Mouse (Mus musculus) CH12.LX (cell line): ENCODE data around the gene Clcf1. TPM values are rescaled to one million over a fixed set of nuclear protein-coding genes. Genes with fewer than 3 reads are reported as not detected.

Source experiments
- DNase-seq: peaks from one replicate; pipeline ENCODE4 v3.0.0-alpha.2; 2013; ENCODE audit errors: extremely low read depth
- H3K27ac ChIP-seq: 2 replicates; pipeline ENCODE4 v1.5.1; 2012; ENCODE audit warnings: low read depth, mild to moderate bottlenecking, control low read depth, moderate library complexity; ENCODE audit not compliant: insufficient read depth
- H3K27me3 ChIP-seq: replicated peaks from 2 replicates; pipeline ENCODE3; 2012; ENCODE audit warnings: inconsistent platforms
- H3K36me3 ChIP-seq, 2 experiments: replicated peaks in 1 of 2; 2 replicates each; pipeline versions ENCODE3 to v1.6.1; 2012; ENCODE audit warnings: inconsistent platforms in 1 of 2, low read length in 1 of 2, mild to moderate bottlenecking in 1 of 2, mixed read lengths in 1 of 2, moderate library complexity in 1 of 2; ENCODE audit not compliant: control insufficient read depth in 1 of 2, insufficient read depth in 1 of 2
- H3K4me1 ChIP-seq, 2 experiments: 2 replicates each; pipeline ENCODE4 v1.6.1; 2012; ENCODE audit warnings: inconsistent platforms in 1 of 2, moderate library complexity in 1 of 2; ENCODE audit not compliant: insufficient read depth in 2 of 2, control insufficient read depth in 1 of 2
- H3K4me2 ChIP-seq: 2 replicates; pipeline ENCODE4 v1.6.1; 2012; ENCODE audit warnings: low read depth, mild to moderate bottlenecking, control low read depth; ENCODE audit not compliant: poor library complexity, insufficient read depth, severe bottlenecking
- H3K4me3 ChIP-seq, 3 experiments: fragments of 150-350 bp in 1 of 3; sonication (generic) in 1 of 3; replicated peaks in 1 of 3; 2 replicates each; pipeline versions ENCODE3 to v1.5.1; 2011 to 2012; ENCODE audit warnings: low read depth in 2 of 3, low read length in 2 of 3, mild to moderate bottlenecking in 2 of 3, moderate library complexity in 2 of 3, control low read depth in 1 of 3, improper control_type of control experiment in 1 of 3, inconsistent platforms in 1 of 3, mixed read lengths in 1 of 3; ENCODE audit not compliant: poor library complexity in 1 of 3
- H3K79me2 ChIP-seq: replicated peaks from 2 replicates; pipeline ENCODE4 v1.6.1; 2012; ENCODE audit warnings: mild to moderate bottlenecking, moderate library complexity; ENCODE audit not compliant: control insufficient read depth, poor library complexity, insufficient read depth, severe bottlenecking; ENCODE audit errors: extremely low read depth
- H3K9ac ChIP-seq: 2 replicates; pipeline ENCODE4 v1.6.1; 2012; ENCODE audit warnings: low read depth, mild to moderate bottlenecking, control low read depth, moderate library complexity; ENCODE audit not compliant: insufficient read depth
- H3K9me3 ChIP-seq: replicated peaks from 2 replicates; pipeline ENCODE3; 2012; ENCODE audit warnings: low read length, inconsistent platforms, mixed read lengths
- CHD1 ChIP-seq: IDR thresholded peaks from 2 replicates; pipeline ENCODE4 v1.6.1; 2012; ENCODE audit warnings: low read depth, low read length, improper control_type of control experiment, inconsistent platforms
- E2F4 ChIP-seq: IDR thresholded peaks from 2 replicates; pipeline ENCODE4 v1.6.1; 2011; ENCODE audit warnings: low read depth, low read length, improper control_type of control experiment; ENCODE audit not compliant: insufficient replicate concordance
- GABPA ChIP-seq: IDR thresholded peaks from 2 replicates; pipeline ENCODE4 v1.6.1; 2012; ENCODE audit warnings: low read depth, low read length, improper control_type of control experiment, inconsistent platforms; ENCODE audit not compliant: insufficient replicate concordance
- JUND ChIP-seq: conservative IDR thresholded peaks from 2 replicates; pipeline ENCODE4 v1.6.1; 2011; ENCODE audit warnings: low read depth, low read length, improper control_type of control experiment
- MAFK ChIP-seq: IDR thresholded peaks from 2 replicates; pipeline ENCODE4 v1.6.1; 2011; ENCODE audit warnings: low read length, improper control_type of control experiment; ENCODE audit not compliant: insufficient replicate concordance
- MAZ ChIP-seq: IDR thresholded peaks from 2 replicates; pipeline ENCODE4 v1.6.1; 2012; ENCODE audit warnings: low read depth, mild to moderate bottlenecking, inconsistent platforms, low read length, improper control_type of control experiment, moderate library complexity
- MEF2A ChIP-seq: IDR thresholded peaks from 2 replicates; pipeline ENCODE4 v1.6.1; 2014; ENCODE audit warnings: low read depth, mild to moderate bottlenecking, inconsistent platforms, low read length, improper control_type of control experiment, borderline replicate concordance
- NELFE ChIP-seq: IDR thresholded peaks from 2 replicates; pipeline ENCODE4 v1.6.1; 2011; ENCODE audit warnings: low read depth, low read length, improper control_type of control experiment
- PAX5 ChIP-seq: IDR thresholded peaks from 2 replicates; pipeline ENCODE4 v1.6.1; 2012; ENCODE audit warnings: low read length, inconsistent platforms, mixed read lengths
- POLR2A ChIP-seq: IDR thresholded peaks from 2 replicates; pipeline ENCODE4 v1.6.1; 2011; ENCODE audit warnings: low read depth, mild to moderate bottlenecking, improper control_type of control experiment, low read length
- RCOR1 ChIP-seq: conservative IDR thresholded peaks from 2 replicates; pipeline ENCODE4 v1.6.1; 2012; ENCODE audit warnings: low read depth, mild to moderate bottlenecking, inconsistent platforms, low read length, improper control_type of control experiment
- SMC3 ChIP-seq: IDR thresholded peaks from 2 replicates; pipeline ENCODE4 v1.6.1; 2011; ENCODE audit warnings: low read depth, low read length, improper control_type of control experiment
- TBP ChIP-seq: conservative IDR thresholded peaks from 2 replicates; pipeline ENCODE4 v1.6.1; 2011; ENCODE audit warnings: low read depth, low read length, improper control_type of control experiment
- TCF12 ChIP-seq: IDR thresholded peaks from 2 replicates; pipeline ENCODE4 v1.6.1; 2014; ENCODE audit warnings: low read depth, mild to moderate bottlenecking, inconsistent platforms, low read length, improper control_type of control experiment
- UBTF ChIP-seq: IDR thresholded peaks from 2 replicates; pipeline ENCODE4 v1.6.1; 2012; ENCODE audit warnings: low read depth, mild to moderate bottlenecking, inconsistent platforms, low read length, improper control_type of control experiment, moderate library complexity
- ZKSCAN1 ChIP-seq: IDR thresholded peaks from 2 replicates; pipeline ENCODE4 v1.6.1; 2012; ENCODE audit warnings: low read depth, inconsistent platforms, low read length, improper control_type of control experiment, borderline replicate concordance
- ZNF384 ChIP-seq: IDR thresholded peaks from 2 replicates; pipeline ENCODE4 v1.6.1; 2012; ENCODE audit warnings: low read depth, low read length, improper control_type of control experiment, inconsistent platforms
- dilution Hi-C: fragments of 300-500 bp; cut with MboI; formaldehyde crosslinking; loops from 2 replicates; pipeline ENCODE4 v1.14.3; 2020; ENCODE audit warnings: low sequenced_read_pairs; ENCODE audit not compliant: extremely low pct_unique_long_range_greater_than_20kb, extremely low pct_ligation_motif_present
- in situ Hi-C: fragments of 300-500 bp; cut with MboI; formaldehyde crosslinking; loops from 3 replicates; pipeline ENCODE4 v1.14.3; 2019; ENCODE audit warnings: low sequenced_read_pairs, low pct_ligation_motif_present, low pct_unique_long_range_greater_than_20kb, mixed read lengths
- polyA plus RNA-seq: library from polyadenylated mRNA; unstranded; fragments of >175 nt; gene quantifications from 2 replicates; pipeline ENCODE4 v1.2.1, GENCODE M21; 2012; ENCODE audit warnings: low read depth; ENCODE audit not compliant: insufficient read length
- total RNA-seq, 2 experiments: library from RNA; depleted of rRNA; stranded (reverse); fragments of 300-350 nt in 1 of 2; fragments of >200 nt in 1 of 2; gene quantifications; 2 replicates each; pipeline ENCODE4 v1.2.3; 2012 to 2014

Clcf1 gene
- total and polyA plus RNA-seq, 3 experiments: 0.09 to 1.0 (median 0.28) TPM

- Histone ChIP-seq H3K4me3 (no peak overlapping the region), H3K4me2 (no peak overlapping the region), H3K27ac (no peak overlapping the region), H3K79me2 (no peaks in the 10 kb centered on the region), H3K9ac (no peak overlapping the region), H3K27me3 (peaks cover 26% of the 10 kb centered on the region), H3K4me1 (peaks cover 6 to 52% of the 10 kb centered on the region in 2 experiments; a peak in 3 of 4 replicates), H3K36me3 (no peaks in the 10 kb centered on the region), H3K9me3 (no peaks in the 10 kb centered on the region)
- TF ChIP-seq ZKSCAN1 (no peak), JUND (no peak), E2F4 (no peak), SMC3 (no peak), MEF2A (no peak), TBP (no peak), GABPA (no peak), RCOR1 (no peak), CHD1 (no peak), TCF12 (no peak), POLR2A (no peak), NELFE (no peak), ZNF384 (no peak), MAZ (no peak), UBTF (no peak), PAX5 (no peak)
- no peak for DNase-seq
- in situ Hi-C loops: no loop called here
- dilution Hi-C loops: no loop called here
Measured at GRCm38 (mm10) chr19:4220416-4220815, 6.4 kb downstream of the Clcf1 start.

- H3K9ac ChIP-seq: no peak overlapping the region
- peaks cover 6 to 56% of the 10 kb centered on the region in 2 experiments; a peak in 3 of 4 replicates for H3K4me1 ChIP-seq
- H3K79me2 ChIP-seq: no peaks in the 10 kb centered on the region
- no peak overlapping the region for H3K4me2 ChIP-seq
- no peaks in the 10 kb centered on the region for H3K36me3 ChIP-seq
- TF ChIP-seq SMC3 (no peak), MAFK (no peak)
- peaks cover 20% of the 10 kb centered on the region for H3K27me3 ChIP-seq
- no peak overlapping the region for H3K4me3 ChIP-seq
- dilution Hi-C loops: no loop called here
- no peak overlapping the region for H3K27ac ChIP-seq
- no peaks in the 10 kb centered on the region for H3K9me3 ChIP-seq
- in situ Hi-C loops: no loop called here
- no peak for DNase-seq
Measured at GRCm38 (mm10) chr19:4220957-4221743, 7.1 kb downstream of the Clcf1 start.
